Mouse (Mus musculus) liver, adult 2 months (tissue): ENCODE measurements around the gene Mex3d.

Source experiments
- CTCF ChIP-seq: fragments of 200-500 bp; IDR thresholded peaks from 2 replicates; pipeline ENCODE4 v1.5.1; 2011; ENCODE audit warnings: low read depth, low read length, control low read depth
- POLR2A ChIP-seq: fragments of 200-500 bp; IDR thresholded peaks from 2 replicates; pipeline ENCODE4 v1.6.1; 2011; ENCODE audit warnings: low read length, control low read depth; ENCODE audit not compliant: insufficient read depth; ENCODE audit errors: extremely low read depth

GRCm38 (mm10) chr10:80389185-80389708 is 1.8 kb upstream of the Mex3d start:
- TF ChIP-seq POLR2A = no peak
- no peak for TF ChIP-seq CTCF
